Mouse (Mus musculus): ENCODE results near the gene Mcur1.

GRCm38 (mm10) chr13:43539409-43539808 lies 20.6 kb downstream of the Mcur1 start:
- TF ChIP-seq EP300 (IDR thresholded peaks at IDR 0.05; ENCODE audit: insufficient read depth, low read depth, low read length), result no peak
- no peak for TF ChIP-seq POLR2A (IDR thresholded peaks at IDR 0.05; ENCODE audit: insufficient read depth, low read depth, low read length)

All from heart, adult 2 months (tissue).